Mouse (Mus musculus): ENCODE measurements around the gene Eef1g. TPM values are rescaled to one million over a fixed set of nuclear protein-coding genes. Genes with fewer than 3 reads are reported as not detected.

Eef1g gene
- total and polyA plus RNA-seq, 3 experiments, result 191 to 260 (median 224) TPM

- peaks cover 30% of the 10 kb centered on the region for H3K4me1 ChIP-seq (ENCODE audit: control insufficient read depth, insufficient read depth, low read length)
- no peaks in the 10 kb centered on the region; the same call in 1 of the 2 replicates for H3K36me3 ChIP-seq (ENCODE audit: control insufficient read depth, insufficient read depth, low read length)
- no peak overlapping the region; the same call in 1 of the 2 replicates for H3K4me3 ChIP-seq
- H3K9ac ChIP-seq (ENCODE audit: low read depth, low read length), result peak overlapping the region; percentile 6; the same call in 1 of the 2 replicates
- TF ChIP-seq CTCF (IDR thresholded peaks at IDR 0.05) (no peak), EP300 (IDR thresholded peaks at IDR 0.05; ENCODE audit: insufficient read depth, low read depth, low read length) (0 out of 2 replicates have a peak, but pooled peaks have one; percentile 20), POLR2A (IDR thresholded peaks at IDR 0.05; ENCODE audit: insufficient read depth, low read depth, low read length) (peak; percentile 51; the same call in 1 of the 2 replicates)
- WGBS, result 49% methylated on average over 2 of the region's 2 CpGs
- no peaks in the 10 kb centered on the region for H3K79me2 ChIP-seq (replicated peaks; ENCODE audit: control insufficient read depth, insufficient read depth, low read length)
- no peaks in the 10 kb centered on the region for H3K27me3 ChIP-seq (ENCODE audit: control insufficient read depth, insufficient read depth, low read length)
- peak; percentile 57 to 68 for DNase-seq
- intact Hi-C loops (cut with DNase I), result no loop called here
- peak overlapping the region; percentile 100 for H3K27ac ChIP-seq
Observed at GRCm38 (mm10) chr19:8987816-8988215, 21.0 kb downstream of the Eef1g start.

- peak overlapping the region; percentile 91 for H3K4me3 ChIP-seq
- 0 out of 2 replicates have a peak, but pooled peaks have one; percentile 6 for TF ChIP-seq EP300 (IDR thresholded peaks at IDR 0.05; ENCODE audit: insufficient read depth, low read depth, low read length)
- no peak for TF ChIP-seq CTCF (IDR thresholded peaks at IDR 0.05)
- H3K36me3 ChIP-seq (ENCODE audit: control insufficient read depth, insufficient read depth, low read length), result no peaks in the 10 kb centered on the region; the same call in 1 of the 2 replicates
- DNase-seq, result no peak
- 36% methylated on average over 15 of the region's 15 CpGs for WGBS
- intact Hi-C loops (cut with DNase I), result no loop called here
- peak overlapping the region; percentile 100 for H3K27ac ChIP-seq
- H3K4me1 ChIP-seq (ENCODE audit: control insufficient read depth, insufficient read depth, low read length), result peaks cover 28% of the 10 kb centered on the region
- H3K79me2 ChIP-seq (replicated peaks; ENCODE audit: control insufficient read depth, insufficient read depth, low read length), result no peaks in the 10 kb centered on the region
- no peaks in the 10 kb centered on the region for H3K27me3 ChIP-seq (ENCODE audit: control insufficient read depth, insufficient read depth, low read length)
- peak overlapping the region; percentile 96 for H3K9ac ChIP-seq (ENCODE audit: low read depth, low read length)
Observed at GRCm38 (mm10) chr19:8988346-8989065, 21.7 kb downstream of the Eef1g start.

- under 1% methylated on average over 42 of the region's 42 CpGs for WGBS
- peaks cover 28% of the 10 kb centered on the region for H3K4me1 ChIP-seq (ENCODE audit: control insufficient read depth, insufficient read depth, low read length)
- peak within 1 kb of the TSS; percentile 100 for H3K27ac ChIP-seq
- peak within 1 kb of the TSS; percentile 96 for H3K9ac ChIP-seq (ENCODE audit: low read depth, low read length)
- no peaks in the 10 kb centered on the region for H3K27me3 ChIP-seq (ENCODE audit: control insufficient read depth, insufficient read depth, low read length)
- intact Hi-C loops (cut with DNase I), result no loop called here
- H3K36me3 ChIP-seq (ENCODE audit: control insufficient read depth, insufficient read depth, low read length), result peaks cover 3% of the 10 kb centered on the region; the same call in 1 of the 2 replicates
- peak; percentile 92 to 93 for DNase-seq
- TF ChIP-seq CTCF (IDR thresholded peaks at IDR 0.05), result no peak
- peak; percentile 93 for TF ChIP-seq POLR2A (IDR thresholded peaks at IDR 0.05; ENCODE audit: insufficient read depth, low read depth, low read length)
- peak within 1 kb of the TSS; percentile 91 for H3K4me3 ChIP-seq
- H3K79me2 ChIP-seq (replicated peaks; ENCODE audit: control insufficient read depth, insufficient read depth, low read length), result no peaks in the 10 kb centered on the region
Observed at GRCm38 (mm10) chr19:8989066-8989566, 22.3 kb downstream of the Eef1g start, which contains the start of gene Ahnak. Ahnak (plus strand) TSS chr19:8989284.

GRCm38 (mm10) chr19:8989567-8990431 lies 23.0 kb downstream of the Eef1g start:
- peak overlapping the region; percentile 96 for H3K9ac ChIP-seq (ENCODE audit: low read depth, low read length)
- H3K4me1 ChIP-seq (ENCODE audit: control insufficient read depth, insufficient read depth, low read length), result peaks cover 27% of the 10 kb centered on the region
- DNase-seq, result peak; percentile 94
- no peaks in the 10 kb centered on the region; the same call in 1 of the 2 replicates for H3K79me2 ChIP-seq (replicated peaks; ENCODE audit: control insufficient read depth, insufficient read depth, low read length)
- TF ChIP-seq CTCF (IDR thresholded peaks at IDR 0.05) (peak; percentile 46), EP300 (IDR thresholded peaks at IDR 0.05; ENCODE audit: insufficient read depth, low read depth, low read length) (no peak), POLR2A (IDR thresholded peaks at IDR 0.05; ENCODE audit: insufficient read depth, low read depth, low read length) (peak; percentile 66)
- peak overlapping the region; percentile 100 for H3K27ac ChIP-seq
- under 1% methylated on average over 53 of the region's 53 CpGs for WGBS
- peak overlapping the region; percentile 91 for H3K4me3 ChIP-seq
- no peaks in the 10 kb centered on the region for H3K27me3 ChIP-seq (ENCODE audit: control insufficient read depth, insufficient read depth, low read length)
- H3K36me3 ChIP-seq (ENCODE audit: control insufficient read depth, insufficient read depth, low read length), result peaks cover 5% of the 10 kb centered on the region; the same call in 1 of the 2 replicates
- intact Hi-C loops (cut with DNase I), result no loop called here

GRCm38 (mm10) chr19:8990432-8991102 lies 23.7 kb downstream of the Eef1g start:
- Histone ChIP-seq H3K27me3 (ENCODE audit: control insufficient read depth, insufficient read depth, low read length) (no peaks in the 10 kb centered on the region), H3K79me2 (replicated peaks; ENCODE audit: control insufficient read depth, insufficient read depth, low read length) (peaks cover 2% of the 10 kb centered on the region), H3K9ac (ENCODE audit: low read depth, low read length) (peak overlapping the region; percentile 76), H3K27ac (peak overlapping the region; percentile 100), H3K4me3 (peak overlapping the region; percentile 91), H3K4me1 (ENCODE audit: control insufficient read depth, insufficient read depth, low read length) (peaks cover 34% of the 10 kb centered on the region), H3K36me3 (ENCODE audit: control insufficient read depth, insufficient read depth, low read length) (peaks cover 10% of the 10 kb centered on the region; the same call in 1 of the 2 replicates)
- 3% methylated on average over 15 of the region's 15 CpGs for WGBS
- intact Hi-C loops (cut with DNase I), result no loop called here
- DNase-seq, result no peak
- TF ChIP-seq POLR2A (IDR thresholded peaks at IDR 0.05; ENCODE audit: insufficient read depth, low read depth, low read length), result peak; percentile 69
- no peak for TF ChIP-seq CTCF (IDR thresholded peaks at IDR 0.05)

All from heart, adult 2 months (tissue).